In genomic region chr2:121955765-121956223, GRCm38 (mm10) we compare ENCODE assay signal across 8 mouse cellular contexts. TPM values are rescaled to one million over a fixed set of nuclear protein-coding genes. Genes with fewer than 3 reads are reported as not detected.
DNase-seq lines count a peak whose midpoint lies in the region; ATAC-seq and TF ChIP-seq lines count a peak whose summit lies in the region.

TSS of gene Ctdspl2 (plus strand) at chr2:121956001.
TSS of gene Mageb3 (minus strand) at chr2:121956092.

- no peak for TF ChIP-seq CTCF in lung, embryonic 14.5 days (IDR thresholded peaks at IDR 0.05; ENCODE audit: low read depth)
- no peak for TF ChIP-seq CTCF in olfactory bulb, adult 2 months (IDR thresholded peaks at IDR 0.05; ENCODE audit: insufficient read depth, low read depth, low read length)
- TF ChIP-seq CTCF in thymus, adult 2 months (IDR thresholded peaks at IDR 0.05; ENCODE audit: borderline replicate concordance, control insufficient read depth, extremely low read depth, insufficient read depth, low read length, poor library complexity), result 0 out of 2 replicates have a peak, but pooled peaks have one; percentile 48

- H3K4me2 ChIP-seq in forebrain, embryonic 14.5 days (ENCODE audit: low read length), result peak within 1 kb of the TSS; percentile 71
- peak within 1 kb of the TSS; percentile 82 for H3K4me2 ChIP-seq in lung, embryonic 14.5 days

- WGBS in forebrain, embryonic 14.5 days, result under 1% methylated on average over 48 of the region's 48 CpGs
- WGBS in lung, embryonic 14.5 days, result under 1% methylated on average over 48 of the region's 48 CpGs
- under 1% methylated on average over 48 of the region's 48 CpGs for WGBS in olfactory bulb, adult 2 months
- under 1% methylated on average over 48 of the region's 48 CpGs for WGBS in thymus, adult 2 months

- peak within 1 kb of the TSS; percentile 88 to 94 for H3K4me3 ChIP-seq in ES-E14 (ENCODE audit: insufficient read depth in 1 of 2, low read depth in 1 of 2, low read length in 2 of 2, poor library complexity in 1 of 2, severe bottlenecking in 1 of 2)
- H3K4me3 ChIP-seq in forebrain, embryonic 14.5 days (ENCODE audit: low read depth, low read length), result peak within 1 kb of the TSS; percentile 85
- peak within 1 kb of the TSS; percentile 96 for H3K4me3 ChIP-seq in lung, embryonic 14.5 days (ENCODE audit: low read depth, low read length)
- peak within 1 kb of the TSS; percentile 61 for H3K4me3 ChIP-seq in olfactory bulb, adult 2 months (ENCODE audit: insufficient read depth, low read depth, low read length)
- H3K4me3 ChIP-seq in thymus, adult 2 months (ENCODE audit: control insufficient read depth, insufficient read depth, low read length), result peak within 1 kb of the TSS; percentile 90

- H3K9ac ChIP-seq in ES-E14 (ENCODE audit: insufficient read depth, low read depth, low read length, poor library complexity, severe bottlenecking), result peak within 1 kb of the TSS; percentile 98
- peak within 1 kb of the TSS; percentile 95 for H3K9ac ChIP-seq in forebrain, embryonic 14.5 days (ENCODE audit: low read length)
- peak within 1 kb of the TSS; percentile 97 for H3K9ac ChIP-seq in lung, embryonic 14.5 days

- no peaks in the 10 kb centered on the region for H3K36me3 ChIP-seq in ES-E14 (ENCODE audit: control insufficient read depth, insufficient read depth, low read length, poor library complexity, severe bottlenecking)
- H3K36me3 ChIP-seq in forebrain, embryonic 14.5 days (ENCODE audit: control insufficient read depth, insufficient read depth, low read length), result no peaks in the 10 kb centered on the region
- H3K36me3 ChIP-seq in lung, embryonic 14.5 days (ENCODE audit: insufficient read depth), result peaks cover 14% of the 10 kb centered on the region; the same call in 1 of the 2 replicates
- H3K36me3 ChIP-seq in thymus, adult 2 months (ENCODE audit: control insufficient read depth, insufficient read depth, low read length), result peaks cover 3% of the 10 kb centered on the region; the same call in 1 of the 2 replicates

- intact Hi-C loops in heart, postnatal 14 days (cut with DNase I), result loop anchor here (5.0 to 10.0 kb wide), 2 partner anchors 72 to 501 kb away; partner anchors contain the start of genes Eif3j1, Hypk and Serinc4

- no peaks in the 10 kb centered on the region for H3K27me3 ChIP-seq in forebrain, embryonic 14.5 days (replicated peaks; ENCODE audit: control insufficient read depth, insufficient read depth, low read length)
- H3K27me3 ChIP-seq in lung, embryonic 14.5 days (ENCODE audit: insufficient read depth, low read length), result no peaks in the 10 kb centered on the region
- no peaks in the 10 kb centered on the region for H3K27me3 ChIP-seq in thymus, adult 2 months (ENCODE audit: control insufficient read depth, insufficient read depth, low read length)

- in situ Hi-C loops in ES-E14 (cut with MboI; ENCODE audit: low sequenced_read_pairs in 2 of 2, unreplicated experiment in 2 of 2), result no loop called here

- no peaks in the 10 kb centered on the region for H3K9me3 ChIP-seq in ES-E14 (ENCODE audit: control insufficient read depth, insufficient read depth, low read depth, low read length)
- H3K9me3 ChIP-seq in forebrain, embryonic 14.5 days (replicated peaks; ENCODE audit: control insufficient read depth, low read length), result no peaks in the 10 kb centered on the region
- H3K9me3 ChIP-seq in lung, embryonic 14.5 days (ENCODE audit: low read depth, low read length), result no peaks in the 10 kb centered on the region

- peak within 1 kb of the TSS; percentile 84 for H3K27ac ChIP-seq in ES-E14 (ENCODE audit: insufficient read depth, low read depth, low read length, poor library complexity, severe bottlenecking)
- H3K27ac ChIP-seq in forebrain, embryonic 14.5 days (ENCODE audit: low read depth, low read length), result peak within 1 kb of the TSS; percentile 86
- peak within 1 kb of the TSS; percentile 97 for H3K27ac ChIP-seq in lung, embryonic 14.5 days (ENCODE audit: low read depth)
- H3K27ac ChIP-seq in olfactory bulb, adult 2 months (ENCODE audit: insufficient read depth, low read depth, low read length), result peak within 1 kb of the TSS; percentile 77
- peak within 1 kb of the TSS; percentile 81 for H3K27ac ChIP-seq in thymus, adult 2 months (ENCODE audit: control insufficient read depth, insufficient read depth, low read length)

- peak; percentile 96 for ATAC-seq in forebrain, embryonic 14.5 days
- ATAC-seq in lung, embryonic 14.5 days (ENCODE audit: insufficient read depth), result peak; percentile 97

- peak; percentile 65 for TF ChIP-seq POLR2A in olfactory bulb, adult 2 months (IDR thresholded peaks at IDR 0.05; ENCODE audit: insufficient read depth, low read depth, low read length)
- no peak for TF ChIP-seq POLR2A in thymus, adult 2 months (IDR thresholded peaks at IDR 0.05; ENCODE audit: control insufficient read depth, extremely low read depth, insufficient read depth, low read length, poor library complexity)

- DNase-seq in ES-E14 (ENCODE audit: low read depth, low spot score), result peak; percentile 93
- DNase-seq in cerebellum, adult 11 months, result peak; percentile 97
- DNase-seq in forebrain, embryonic 14.5 days (ENCODE audit: low spot score), result peak; percentile 97
- peak; percentile 98 to 99 for DNase-seq in heart, postnatal 14 days
- peak; percentile 93 to 95 for DNase-seq in layer of hippocampus, adult 18-20 months (ENCODE audit: low spot score in 2 of 2)
- DNase-seq in lung, embryonic 14.5 days, result peak; percentile 99
- peak; percentile 98 for DNase-seq in thymus, adult 2 months

- 0 out of 4 replicates have a peak, but pooled peaks cover 2% of the 10 kb centered on the region in 2 experiments for H3K4me1 ChIP-seq in ES-E14 (ENCODE audit: control insufficient read depth in 2 of 2, insufficient read depth in 2 of 2, low read length in 2 of 2, poor library complexity in 1 of 2)
- peaks cover 11% of the 10 kb centered on the region for H3K4me1 ChIP-seq in forebrain, embryonic 14.5 days (ENCODE audit: control insufficient read depth, insufficient read depth, low read length)
- H3K4me1 ChIP-seq in lung, embryonic 14.5 days (ENCODE audit: insufficient read depth), result peaks cover 11% of the 10 kb centered on the region
- H3K4me1 ChIP-seq in olfactory bulb, adult 2 months (ENCODE audit: control insufficient read depth, insufficient read depth, low read length), result peaks cover 5% of the 10 kb centered on the region; the same call in 1 of the 2 replicates
- peaks cover 6% of the 10 kb centered on the region for H3K4me1 ChIP-seq in thymus, adult 2 months (replicated peaks; ENCODE audit: control insufficient read depth, insufficient read depth, low read length)

TF ChIP-seq in ES-E14, 5 proteins besides CTCF, POLR2A, EP300 and RAD21:
- TF ChIP-seq CHD2 (IDR thresholded peaks at IDR 0.05; ENCODE audit: low read depth, low read length) (no peak), ZNF384 (IDR thresholded peaks at IDR 0.05; ENCODE audit: low read depth, low read length) (no peak), MAFK (IDR thresholded peaks at IDR 0.05; ENCODE audit: insufficient read depth, low read depth, low read length) (no peak), HCFC1 (IDR thresholded peaks at IDR 0.05; ENCODE audit: borderline replicate concordance, insufficient read depth, low read length) (peak; percentile 52), ZC3H11A (IDR thresholded peaks at IDR 0.05; ENCODE audit: borderline replicate concordance, low read depth, low read length) (no peak)

RNA-seq across cellular contexts. Expression of gene Ctdspl2, which starts in this region (rescaled TPM):
- total RNA-seq in ES-E14 (2012; rRNA removed), result 38.9 and 40.0 TPM in 2 replicates
- 40.1 and 48.9 TPM in 2 replicates for polyA plus RNA-seq in forebrain, embryonic 14.5 days (2014; fragmentation: Nextera tagmentation; extraction: Ambion mirVana)
- total RNA-seq in heart, postnatal 14 days (2021), result 10 to 100 TPM; 19.4 to 22.3 TPM
- total RNA-seq in layer of hippocampus, adult 18-20 months (2021), result 10 to 100 TPM; 32.8 to 36.3 TPM
- polyA plus RNA-seq in lung, embryonic 14.5 days (2014; fragmentation: Nextera tagmentation; extraction: Ambion mirVana), result 58.9 and 60.2 TPM in 2 replicates
- not detected in 2 replicates for polyA plus RNA-seq in olfactory bulb, adult 2 months (2012; ENCODE audit: insufficient read depth, insufficient read length, low replicate concordance, missing spikeins)
- 14.7 and 14.8 TPM in 2 replicates for polyA plus RNA-seq in thymus, adult 2 months (2012; rRNA removed)

RNA-seq across cellular contexts. Expression of gene Mageb3, which starts in this region (rescaled TPM):
- 0.16 and 0.31 TPM in 2 replicates for total RNA-seq in ES-E14 (2012; rRNA removed)
- polyA plus RNA-seq in forebrain, embryonic 14.5 days (2014; fragmentation: Nextera tagmentation; extraction: Ambion mirVana), result 0.50 and 0.83 TPM in 2 replicates
- total RNA-seq in heart, postnatal 14 days (2021), result under 1 TPM in 1 of 2 experiments, not detected in 1; 0.10 TPM
- under 1 TPM; 0.12 to 0.25 TPM for total RNA-seq in layer of hippocampus, adult 18-20 months (2021)
- 0.12 TPM in 1 of 2 replicates, not detected in the other for polyA plus RNA-seq in lung, embryonic 14.5 days (2014; fragmentation: Nextera tagmentation; extraction: Ambion mirVana)
- not detected in 2 replicates for polyA plus RNA-seq in olfactory bulb, adult 2 months (2012; ENCODE audit: insufficient read depth, insufficient read length, low replicate concordance, missing spikeins)
- polyA plus RNA-seq in thymus, adult 2 months (2012; rRNA removed), result 0.05 TPM in 1 of 2 replicates, not detected in the other

Comparison
In these comparisons a context has a peak if more than half of its experiments do, and no peak if none do; other contexts are left out.
1. Peak in every context shown above with its lines: DNase-seq, ATAC-seq, H3K4me3 ChIP-seq and H3K27ac ChIP-seq.